Mouse (Mus musculus): ENCODE data around the gene Chrm2. TPM values are rescaled to one million over a fixed set of nuclear protein-coding genes. Genes with fewer than 3 reads are reported as not detected.

Gene Chrm2
- total RNA-seq (2023) = not detected in 4 replicates

GRCm38 (mm10) chr6:36387612-36388400 is at the start of gene Chrm2:
Gene Chrm2 (plus strand): TSS chr6:36388084.

Measured in B cell, adult 62 days (primary cell).